Mouse (Mus musculus): ENCODE results near the gene Gtf2i. TPM values are rescaled to one million over a fixed set of nuclear protein-coding genes. Genes with fewer than 3 reads are reported as not detected.

Gtf2i gene
- polyA plus RNA-seq, 1 experiment from 2014 or later: 130 TPM

GRCm38 (mm10) chr5:134214021-134214806 lies 100.3 kb downstream of the Gtf2i start:
- peak; percentile 43 for DNase-seq (ENCODE audit: low spot score)

DNA sequence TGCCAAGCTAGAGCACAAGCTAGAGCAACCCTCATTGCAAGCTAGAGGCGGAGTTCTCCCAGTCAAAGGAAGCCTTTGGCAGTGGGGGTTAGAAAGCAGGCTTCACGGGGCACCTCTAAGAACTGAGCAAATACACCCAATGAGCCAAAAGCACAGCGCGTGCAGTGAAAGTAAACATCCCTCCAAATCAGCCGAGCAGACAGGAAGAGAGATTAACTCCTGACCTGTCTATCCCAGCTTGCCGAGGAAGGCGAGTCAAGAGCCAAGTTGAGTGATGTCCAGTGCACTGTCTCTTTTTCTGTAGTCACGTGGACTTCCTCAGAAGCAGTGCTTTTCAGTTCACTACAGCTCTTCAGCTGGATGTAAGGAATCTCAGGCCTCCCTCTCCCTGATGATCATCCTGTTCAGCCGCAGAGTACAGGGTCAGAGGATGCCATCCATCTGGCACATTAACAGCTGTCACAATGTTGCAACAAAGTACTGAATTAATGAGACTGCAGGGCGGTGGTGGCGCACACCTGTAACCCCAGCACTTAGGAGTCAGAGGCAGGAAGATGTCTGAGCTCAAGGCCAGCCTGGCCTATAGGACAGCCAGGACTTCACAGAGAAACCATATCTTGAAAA lies 104.5 kb downstream of the Gtf2i start:
- DNase-seq (ENCODE audit: low spot score): no peak

GRCm38 (mm10) chr5:134206721-134207120 lies 107.8 kb downstream of the Gtf2i start:
- no peak for DNase-seq (ENCODE audit: low spot score)

GRCm38 (mm10) chr5:134193664-134194063 lies 120.9 kb downstream of the Gtf2i start:
- DNase-seq (ENCODE audit: low spot score): no peak

DNA sequence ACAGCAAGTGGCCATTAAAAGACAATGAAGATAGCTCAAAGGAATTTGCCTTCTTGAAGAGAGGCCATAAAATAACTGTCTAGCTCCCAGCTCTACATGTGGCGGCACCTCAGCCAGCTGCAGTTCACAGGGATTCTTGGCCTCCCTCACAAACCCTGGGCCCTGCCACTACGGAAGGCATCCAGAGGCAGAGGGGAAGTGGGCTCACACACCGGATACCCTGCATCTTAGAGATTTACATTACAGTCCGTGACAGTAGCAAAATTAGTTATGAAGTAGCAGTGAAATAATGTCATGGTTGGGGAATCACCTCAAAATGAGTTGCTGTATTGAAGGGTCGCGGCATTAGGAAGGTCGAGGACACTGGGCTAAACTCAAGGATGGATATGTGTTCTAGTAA lies 126.0 kb downstream of the Gtf2i start:
- peak; percentile 85 for DNase-seq (ENCODE audit: low spot score)

Small RNA genes lying within 50 kb of the gene (microRNA-seq; reads per million reads assigned to microRNA genes)
- gene Mir3965 (ENCODE audit: borderline number of aligned reads): not detected

Other genes with a start within 250 kb of the Gtf2i start
- gene Castor2, start 215.0 kb downstream of the Gtf2i start, polyA plus RNA-seq (2015; fragmentation: Nextera tagmentation; extraction: Ambion mirVana): 2.3 and 3.4 TPM in 2 replicates
- 21.0 and 22.4 TPM in 2 replicates for gene Rcc1l, start 138.0 kb downstream of the Gtf2i start, polyA plus RNA-seq (2015; fragmentation: Nextera tagmentation; extraction: Ambion mirVana)
- 4.4 and 5.9 TPM in 2 replicates for gene Gtf2ird2, start 130.7 kb downstream of the Gtf2i start, polyA plus RNA-seq (2015; fragmentation: Nextera tagmentation; extraction: Ambion mirVana)
- gene Ncf1, start 85.1 kb downstream of the Gtf2i start, polyA plus RNA-seq (2015; fragmentation: Nextera tagmentation; extraction: Ambion mirVana): 9.6 and 10.3 TPM in 2 replicates
- 54.7 and 67.4 TPM in 2 replicates for gene Gtf2ird1, start 142.0 kb upstream of the Gtf2i start, polyA plus RNA-seq (2015; fragmentation: Nextera tagmentation; extraction: Ambion mirVana)
- gene Clip2, start 237.7 kb upstream of the Gtf2i start, polyA plus RNA-seq (2015; fragmentation: Nextera tagmentation; extraction: Ambion mirVana): 1.3 TPM in 2 replicates
- gene Syna, start 245.4 kb upstream of the Gtf2i start, polyA plus RNA-seq (2015; fragmentation: Nextera tagmentation; extraction: Ambion mirVana): 0.08 and 0.09 TPM in 2 replicates